Mouse (Mus musculus) lung, adult 2 months (tissue): Measurements from ENCODE around the gene Phf6.

Experiments
- CTCF ChIP-seq: fragments of 200-500 bp; IDR thresholded peaks from 2 replicates; pipeline ENCODE4 v1.5.1; 2011; ENCODE audit warnings: mild to moderate bottlenecking, low read length, control low read depth; ENCODE audit not compliant: insufficient read depth
- POLR2A ChIP-seq: fragments of 200-500 bp; IDR thresholded peaks from 2 replicates; pipeline ENCODE4 v1.6.1; 2011; ENCODE audit warnings: low read depth, mild to moderate bottlenecking, control low read depth, low read length, borderline replicate concordance; ENCODE audit errors: extremely low read depth

DNA sequence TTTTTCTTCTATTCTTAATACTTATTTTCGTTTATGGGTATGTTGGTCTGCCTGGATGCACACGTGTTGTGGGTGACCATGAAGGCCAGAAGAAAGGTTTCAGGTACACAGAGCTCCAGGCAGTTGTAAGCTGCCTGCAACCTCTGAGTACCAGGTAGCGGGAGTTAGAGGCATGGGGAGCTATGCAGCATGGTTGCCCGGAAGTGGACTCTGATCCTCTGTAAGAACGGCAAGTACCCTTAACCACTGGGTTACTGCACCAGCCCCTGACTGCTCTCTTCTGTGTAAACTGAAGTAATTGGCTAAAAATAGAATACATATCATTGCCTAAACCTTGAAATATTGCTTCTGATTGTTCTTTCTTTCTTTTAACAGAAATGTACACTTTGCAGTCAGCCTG lies 33.4 kb downstream of the Phf6 start:
- TF ChIP-seq POLR2A (no peak), CTCF (no peak)
